Mouse (Mus musculus) C2C12 (cell line): ENCODE results near the gene Zfp74. TPM values are rescaled to one million over a fixed set of nuclear protein-coding genes. Genes with fewer than 3 reads are reported as not detected.
"Not testable (repeated sequence)": the region's sequence is repeated elsewhere in the genome, so short reads cannot be mapped to it uniquely, and the experiment has no call there.

Experiments
- H3K27me3 ChIP-seq: one replicate; pipeline ENCODE4 v1.6.1; 2011; ENCODE audit not compliant: control insufficient read depth, insufficient read depth, insufficient read length
- H3K36me3 ChIP-seq: one replicate; pipeline ENCODE4 v1.6.1; 2011; ENCODE audit not compliant: control insufficient read depth, insufficient read depth
- H3K4me3 ChIP-seq: one replicate; pipeline ENCODE4 v1.5.1; 2011; ENCODE audit warnings: mild to moderate bottlenecking, control low read depth; ENCODE audit not compliant: poor library complexity, insufficient read depth, severe bottlenecking
- H3K79me2 ChIP-seq: one replicate; pipeline ENCODE4 v1.6.1; 2011; ENCODE audit not compliant: control insufficient read depth, insufficient read depth
- H3K79me3 ChIP-seq: one replicate; pipeline ENCODE4 v1.6.1; 2011; ENCODE audit warnings: low read depth, control low read depth
- H3ac ChIP-seq: one replicate; pipeline ENCODE3; 2011; ENCODE audit warnings: low read depth; ENCODE audit not compliant: control insufficient read depth, insufficient read length
- CEBPB ChIP-seq: IDR thresholded peaks from one replicate; pipeline ENCODE4 v1.6.1; 2011; ENCODE audit warnings: low read depth, mild to moderate bottlenecking, control low read depth, moderate library complexity
- CTCF ChIP-seq: IDR thresholded peaks from one replicate; pipeline ENCODE4 v1.5.1; 2011; ENCODE audit not compliant: control insufficient read depth, insufficient read depth, insufficient read length
- FOSL1 ChIP-seq: IDR thresholded peaks from one replicate; pipeline ENCODE4 v1.8.0; 2011; ENCODE audit warnings: mild to moderate bottlenecking, low read length; ENCODE audit not compliant: poor library complexity, insufficient read depth, severe bottlenecking
- MAX ChIP-seq: IDR thresholded peaks from one replicate; pipeline ENCODE4 v1.6.1; 2011; ENCODE audit warnings: mild to moderate bottlenecking, control low read depth
- MYOD1 ChIP-seq: IDR thresholded peaks from one replicate; pipeline ENCODE4 v1.6.1; 2011; ENCODE audit warnings: low read depth; ENCODE audit not compliant: control insufficient read depth, insufficient read length
- MYOG ChIP-seq: IDR thresholded peaks from one replicate; pipeline ENCODE4 v1.6.1; 2011; ENCODE audit not compliant: control insufficient read depth, insufficient read length; ENCODE audit errors: extremely low read depth
- USF1 ChIP-seq: IDR thresholded peaks from one replicate; pipeline ENCODE4 v1.6.1; 2011; ENCODE audit warnings: low read depth, mild to moderate bottlenecking, control low read depth, moderate library complexity
- polyA plus RNA-seq: library from polyadenylated mRNA; unstranded; fragments of >200 nt; fragmentation: generic; extraction: Trizol; gene quantifications from one replicate; pipeline ENCODE4 v1.2.1, GENCODE M21; 2012; ENCODE audit warnings: missing spikeins

Zfp74 gene
- polyA plus RNA-seq, 1 experiment: 1.9 TPM

DNA sequence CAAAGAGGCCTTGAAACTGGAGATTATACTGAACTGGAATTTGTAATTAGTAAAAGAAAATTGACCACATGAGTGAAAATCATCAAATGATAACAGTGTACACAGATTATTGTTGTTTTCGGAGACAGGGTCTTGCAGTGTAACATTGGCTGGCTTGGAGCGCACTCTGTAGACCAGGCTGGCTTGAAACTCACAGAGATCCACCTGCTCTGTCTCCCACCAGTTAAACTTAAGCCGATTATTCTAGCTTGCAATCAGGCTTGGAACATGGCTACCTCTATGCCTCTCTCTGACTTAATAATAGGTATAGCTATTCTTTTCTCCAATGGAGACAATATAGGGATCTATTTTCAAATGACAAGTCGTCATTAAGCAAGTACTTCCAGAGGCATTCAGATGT lies 28.5 kb upstream of the Zfp74 start:
- Histone ChIP-seq H3K79me2 (peaks cover 36% of the 10 kb centered on the region), H3K36me3 (peaks cover 19% of the 10 kb centered on the region), H3K4me3 (no peak overlapping the region), H3K27me3 (no peaks in the 10 kb centered on the region), H3K79me3 (peaks cover 32% of the 10 kb centered on the region), H3ac (no peak overlapping the region)
- TF ChIP-seq MYOD1 (no peak), CTCF (no peak), FOSL1 (no peak), CEBPB (no peak), MYOG (no peak), MAX (no peak), USF1 (no peak)

DNA sequence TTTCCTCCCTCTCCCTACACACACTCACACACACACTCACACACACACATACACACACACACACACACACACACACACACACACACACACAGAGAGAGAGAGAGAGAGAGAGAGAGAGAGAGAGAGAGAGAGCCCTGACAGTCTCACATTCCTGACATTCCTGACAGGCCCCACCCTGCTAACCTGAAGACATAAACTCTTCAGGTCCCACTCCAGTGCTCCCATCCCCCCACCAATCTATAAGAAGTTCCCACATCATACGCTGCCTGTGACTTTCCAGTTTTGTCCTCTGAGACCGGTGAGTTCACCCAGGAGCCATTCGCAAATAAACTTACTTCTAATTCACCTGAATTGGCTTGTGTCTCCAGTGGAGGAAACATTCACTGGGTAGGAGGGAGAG lies 28.0 kb upstream of the Zfp74 start:
- no peaks in the 10 kb centered on the region for H3K27me3 ChIP-seq
- H3K79me3 ChIP-seq: peaks cover 27% of the 10 kb centered on the region
- H3K36me3 ChIP-seq: peaks cover 14% of the 10 kb centered on the region
- H3K79me2 ChIP-seq: peaks cover 31% of the 10 kb centered on the region
- TF ChIP-seq USF1 (no peak), FOSL1 (no peak), MYOG (no peak), MYOD1 (no peak), CTCF (no peak), MAX (no peak), CEBPB (no peak)
- no peak overlapping the region for H3K4me3 ChIP-seq
- no peak overlapping the region for H3ac ChIP-seq

DNA sequence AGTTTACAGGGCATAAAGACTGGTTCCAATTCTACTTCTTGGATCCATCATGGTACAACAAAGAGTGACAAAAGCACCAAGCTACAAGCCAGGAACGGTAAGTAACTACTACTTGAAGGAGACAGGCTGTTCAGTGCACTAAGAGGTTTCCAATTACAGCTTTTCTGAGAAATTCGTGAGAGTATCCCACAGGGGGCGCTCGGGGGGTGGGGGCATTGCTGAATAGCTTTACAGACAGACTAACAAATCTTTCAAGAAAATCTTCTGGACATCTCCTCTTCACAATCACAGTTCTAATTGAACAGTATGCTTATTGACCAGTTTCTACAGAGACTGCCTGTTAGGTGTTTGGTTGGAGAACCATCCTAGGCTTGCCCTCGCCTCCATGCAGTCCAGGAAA lies 27.6 kb upstream of the Zfp74 start:
- peaks cover 10% of the 10 kb centered on the region for H3K36me3 ChIP-seq
- H3K79me2 ChIP-seq: peaks cover 27% of the 10 kb centered on the region
- no peak overlapping the region for H3ac ChIP-seq
- H3K79me3 ChIP-seq: peaks cover 23% of the 10 kb centered on the region
- no peaks in the 10 kb centered on the region for H3K27me3 ChIP-seq
- TF ChIP-seq CEBPB (no peak), MYOD1 (no peak), USF1 (no peak), CTCF (no peak), FOSL1 (no peak), MAX (no peak), MYOG (no peak)
- no peak overlapping the region for H3K4me3 ChIP-seq

DNA sequence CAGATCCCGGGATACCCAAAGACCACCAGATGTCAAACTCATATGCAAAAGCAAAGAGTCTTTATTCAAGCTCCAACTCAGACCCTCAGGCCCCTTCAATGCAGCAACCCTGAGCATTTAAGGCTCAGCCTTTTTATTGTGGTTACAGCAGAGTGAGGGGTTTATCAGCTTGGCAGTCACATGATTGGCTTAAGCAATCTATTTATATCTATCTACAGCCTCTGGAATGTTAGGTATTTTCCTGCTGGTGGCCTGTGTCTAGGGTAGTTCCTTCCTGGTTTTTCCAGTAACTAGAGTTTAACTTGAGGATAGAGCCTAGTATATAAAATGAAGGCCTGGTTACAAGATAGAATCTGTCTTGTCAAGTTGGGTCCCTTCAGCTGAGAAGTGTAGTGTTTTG lies 26.9 kb upstream of the Zfp74 start:
- peaks cover 16% of the 10 kb centered on the region for H3K79me3 ChIP-seq
- TF ChIP-seq MAX (no peak), USF1 (peak; percentile 64)
- H3K36me3 ChIP-seq: peaks cover 3% of the 10 kb centered on the region
- no peaks in the 10 kb centered on the region for H3K27me3 ChIP-seq
- H3K4me3 ChIP-seq: no peak overlapping the region
- no peak overlapping the region for H3ac ChIP-seq
- H3K79me2 ChIP-seq: peaks cover 20% of the 10 kb centered on the region

DNA sequence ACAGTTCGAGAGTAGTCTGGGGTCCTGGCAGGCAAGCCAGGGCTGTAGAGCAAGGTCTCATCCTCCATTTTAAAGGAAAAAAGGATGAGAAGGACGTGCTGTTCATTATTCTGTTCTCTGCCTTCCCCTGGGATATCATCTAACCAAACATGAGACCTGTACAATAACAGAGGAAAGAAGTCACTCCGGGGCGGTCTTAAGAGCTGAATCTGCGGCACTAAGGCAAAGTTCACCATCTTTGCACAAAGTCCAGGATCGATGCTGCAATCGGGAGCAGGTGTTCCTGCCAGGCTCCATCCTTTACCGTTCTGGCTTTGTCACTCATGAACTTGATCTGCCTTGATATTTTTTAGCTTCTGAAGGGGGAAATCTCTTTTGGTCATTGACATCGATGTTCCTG lies 16.8 kb upstream of the Zfp74 start:
- H3K4me3 ChIP-seq: no peak overlapping the region
- H3K27me3 ChIP-seq: no peaks in the 10 kb centered on the region
- no peak for TF ChIP-seq MYOD1
- no peak for TF ChIP-seq CEBPB
- H3K36me3 ChIP-seq: no peaks in the 10 kb centered on the region
- no peak overlapping the region for H3ac ChIP-seq
- H3K79me2 ChIP-seq: no peaks in the 10 kb centered on the region
- no peaks in the 10 kb centered on the region for H3K79me3 ChIP-seq

DNA sequence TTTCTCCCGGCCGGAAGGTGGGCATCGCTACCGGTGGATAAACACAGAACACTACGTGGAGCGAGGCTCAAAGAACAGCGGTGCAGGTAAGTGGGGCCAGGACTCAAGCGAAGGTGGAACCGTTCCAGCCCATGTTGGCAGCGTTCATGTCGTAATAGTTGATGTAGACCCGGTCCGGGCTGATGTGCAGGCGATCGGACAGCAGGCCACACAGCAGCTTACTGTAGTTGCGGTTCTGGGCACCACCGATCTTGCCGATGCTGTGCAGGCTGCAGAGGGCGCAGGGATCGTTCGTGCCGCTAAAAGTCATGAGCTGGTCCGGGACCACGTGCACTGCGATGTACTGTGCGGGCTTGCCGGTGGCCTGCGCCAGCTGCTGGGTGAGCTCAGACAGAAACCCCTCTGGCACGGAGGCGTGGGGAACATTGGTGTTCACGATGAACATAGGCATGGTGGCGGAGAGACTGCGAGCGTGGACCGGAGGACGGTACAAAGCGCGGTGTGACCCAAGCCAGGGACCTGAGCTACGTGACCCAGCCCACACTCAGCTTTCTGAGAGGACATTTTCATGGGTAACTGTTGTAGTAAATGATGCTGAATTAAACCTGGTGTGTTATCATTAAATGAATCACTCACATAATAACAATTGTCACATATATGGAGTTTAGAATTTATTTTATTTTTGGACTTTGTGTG lies 11.4 kb upstream of the Zfp74 start:
- H3K79me2 ChIP-seq, H3K4me3 ChIP-seq, H3K79me3 ChIP-seq, H3K27me3 ChIP-seq, H3K36me3 ChIP-seq, H3ac ChIP-seq: not testable (repeated sequence)

DNA sequence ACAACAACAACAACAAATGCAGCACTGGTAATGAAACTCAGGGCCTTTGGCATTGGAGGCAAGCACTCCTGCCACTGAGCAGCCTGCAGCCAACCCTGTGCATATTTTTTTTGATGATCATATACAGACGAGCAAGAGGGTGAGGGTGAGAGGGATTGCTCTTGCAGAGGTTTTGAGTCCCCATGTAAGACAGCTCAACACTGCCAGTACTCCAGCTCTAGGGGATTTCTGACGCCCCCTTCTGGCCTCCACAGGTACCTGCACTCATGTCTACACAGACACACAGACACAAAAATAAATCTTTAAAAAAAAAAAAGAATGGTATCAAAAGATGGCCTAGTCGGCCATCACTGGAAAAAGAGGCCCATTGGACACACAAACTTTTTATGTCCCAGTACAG lies 5.1 kb upstream of the Zfp74 start:
- Histone ChIP-seq H3K79me2 (no peaks in the 10 kb centered on the region), H3ac (no peak overlapping the region), H3K79me3 (no peaks in the 10 kb centered on the region), H3K36me3 (no peaks in the 10 kb centered on the region), H3K4me3 (no peak overlapping the region), H3K27me3 (no peaks in the 10 kb centered on the region)
- TF ChIP-seq CEBPB: no peak
- TF ChIP-seq USF1: no peak
- TF ChIP-seq MAX: no peak
- TF ChIP-seq CTCF: no peak
- TF ChIP-seq MYOG: no peak
- no peak for TF ChIP-seq MYOD1
- TF ChIP-seq FOSL1: no peak
